Mouse (Mus musculus) spleen, postnatal 36 days (tissue): ENCODE measurements around the gene Tmem168.

ENCODE experiments used
- DNase-seq, 2 experiments: peaks; one replicate each; pipeline ENCODE4 v3.0.0; 2022; ENCODE audit warnings: low spot score in 2 of 2, mixed read lengths in 1 of 2

The Tmem168 gene

GRCm38 (mm10) chr6:13607621-13608493 lies at the start of gene Tmem168:
Gene Tmem168, minus strand, starts transcription at chr6:13608100.
- DNase-seq = peak; percentile 86 to 88

DNA sequence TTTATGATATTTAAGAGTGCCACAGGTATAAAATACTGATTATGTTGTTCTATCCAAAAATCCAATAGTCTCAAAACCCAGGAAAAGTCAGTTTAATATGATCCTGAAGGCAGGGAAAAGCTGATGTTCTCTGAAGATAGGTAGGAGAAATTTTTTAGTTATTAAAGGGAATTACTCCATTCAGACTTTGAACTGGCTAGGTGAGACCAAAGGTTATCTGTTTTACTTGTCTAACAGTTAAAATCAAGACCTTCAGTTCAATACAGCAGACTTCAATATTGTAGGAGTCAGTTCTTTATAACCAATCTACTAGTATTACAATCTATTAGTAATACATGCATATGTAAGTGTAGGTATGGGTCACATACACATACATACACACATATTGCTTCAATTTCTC lies 46.2 kb upstream of the Tmem168 start:
- DNase-seq = no peak

GRCm38 (mm10) chr6:13652284-13652683 lies 44.4 kb upstream of the Tmem168 start:
- DNase-seq = no peak

- no peak for DNase-seq
These were observed 43.0 kb upstream of the Tmem168 start for GRCm38 (mm10) chr6:13650854-13651253.

- no peak for DNase-seq
These were observed 40.4 kb upstream of the Tmem168 start for GRCm38 (mm10) chr6:13648305-13648704.

DNA sequence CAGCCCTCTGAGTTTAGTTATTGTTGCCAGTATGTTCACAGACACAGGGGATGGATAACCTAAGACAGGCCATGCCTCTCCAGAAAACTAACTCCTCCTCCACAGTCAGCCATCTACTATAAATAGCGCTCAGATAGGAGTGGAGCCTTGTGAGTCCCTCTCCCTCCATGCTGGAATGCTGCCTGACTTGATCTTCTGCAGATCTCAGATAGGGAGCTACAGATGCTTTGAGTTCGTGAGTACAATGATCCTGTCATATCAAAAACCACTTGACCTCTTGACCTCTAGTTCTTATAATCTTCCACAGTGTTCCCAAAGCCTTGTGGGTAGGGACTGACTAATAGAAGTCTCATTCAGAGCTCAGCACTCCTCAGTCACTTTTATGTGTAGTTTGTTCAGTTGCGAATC lies 28.7 kb upstream of the Tmem168 start:
- DNase-seq = no peak

GRCm38 (mm10) chr6:13632571-13632970 lies 24.7 kb upstream of the Tmem168 start:
- DNase-seq = no peak

DNA sequence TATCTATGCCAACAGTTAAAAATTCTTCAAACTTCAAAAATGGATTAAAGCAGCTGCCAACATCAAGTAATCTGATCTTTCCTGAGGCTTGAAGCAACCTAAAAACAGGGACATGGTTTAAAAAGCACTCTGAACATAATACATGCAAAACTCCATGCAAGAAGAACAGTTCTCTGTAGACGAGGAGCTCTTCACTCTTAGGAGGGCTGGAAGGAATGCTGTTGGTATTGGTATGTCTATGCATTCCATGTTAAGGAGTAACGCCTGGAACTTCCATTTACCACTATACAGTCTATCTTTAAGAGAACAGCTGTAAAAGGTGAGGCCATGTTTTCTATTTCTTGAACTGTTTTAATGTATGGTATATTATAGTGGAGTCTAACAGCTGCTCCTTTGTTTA lies 22.7 kb upstream of the Tmem168 start:
- no peak for DNase-seq

GRCm38 (mm10) chr6:13619618-13620017 lies 11.7 kb upstream of the Tmem168 start:
- DNase-seq = no peak

- no peak for DNase-seq
These were observed 9.2 kb upstream of the Tmem168 start for GRCm38 (mm10) chr6:13617110-13617509.

- DNase-seq = no peak
These were observed 6.7 kb upstream of the Tmem168 start for GRCm38 (mm10) chr6:13614568-13614967.

- DNase-seq = no peak
These were observed 5.8 kb upstream of the Tmem168 start for GRCm38 (mm10) chr6:13613671-13614070.

DNA sequence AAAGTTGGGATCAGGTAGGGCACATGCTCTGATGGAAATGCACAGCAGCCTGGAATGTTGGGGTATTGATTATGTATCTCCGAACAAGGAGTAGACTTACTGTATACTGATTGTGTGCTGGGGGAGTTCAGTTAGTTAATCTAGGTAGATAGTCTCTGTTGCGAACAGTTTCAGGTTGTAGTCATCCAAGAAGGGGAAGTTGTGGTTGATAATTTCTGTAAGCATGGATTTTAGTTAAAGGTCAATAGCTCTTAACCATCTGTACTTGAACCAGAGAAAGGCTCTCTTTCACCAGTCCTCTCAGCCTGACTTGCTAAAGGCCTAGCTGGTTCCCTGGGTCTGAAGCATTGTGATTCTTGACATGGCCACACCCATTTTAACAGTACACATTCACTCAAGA lies 3.0 kb upstream of the Tmem168 start:
- DNase-seq = no peak

- DNase-seq = peak; percentile 66 to 72
These were observed 1.6 kb upstream of the Tmem168 start for GRCm38 (mm10) chr6:13609353-13610140.

DNA sequence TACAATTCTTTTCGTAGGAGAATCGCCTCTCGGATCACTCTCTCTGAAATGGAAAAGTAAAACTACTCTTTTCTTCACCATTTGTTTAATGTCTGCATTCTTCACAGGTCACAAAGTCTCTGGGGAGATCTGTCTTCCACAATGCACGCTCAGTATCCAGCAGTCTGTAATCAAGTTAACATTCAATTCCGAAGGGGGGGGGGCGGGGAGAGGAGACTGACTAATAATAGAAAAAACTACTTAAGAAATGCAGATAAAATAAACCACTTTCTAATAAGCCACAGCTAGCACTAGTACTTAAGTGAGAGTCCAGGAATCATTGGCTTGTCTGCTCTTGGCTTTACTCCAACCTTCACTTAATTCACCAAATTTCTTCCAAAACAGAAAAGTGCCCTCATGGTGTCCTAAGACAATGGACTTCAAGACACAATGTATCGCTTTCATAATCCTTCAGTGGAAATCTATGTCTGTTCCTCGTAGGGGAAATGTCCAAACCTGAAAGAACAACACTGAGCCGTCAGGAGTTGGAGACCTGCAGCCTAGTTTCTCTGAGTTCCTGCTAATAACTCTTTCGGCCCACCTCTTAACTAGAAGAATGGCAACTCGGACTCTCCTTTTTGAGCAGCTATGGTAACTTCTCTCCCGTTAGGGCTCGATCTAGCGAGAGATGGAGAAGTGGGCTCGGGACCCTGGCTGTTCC lies 829 bp downstream of the Tmem168 start:
- no peak for DNase-seq

- DNase-seq = no peak
These were observed 1.5 kb downstream of the Tmem168 start for GRCm38 (mm10) chr6:13606394-13606793.

GRCm38 (mm10) chr6:13603134-13603533 lies 4.8 kb downstream of the Tmem168 start:
- DNase-seq = no peak

- peak; percentile 77 to 78 for DNase-seq
These were observed 6.3 kb downstream of the Tmem168 start for GRCm38 (mm10) chr6:13601587-13601986.

GRCm38 (mm10) chr6:13598239-13598923 lies 9.5 kb downstream of the Tmem168 start:
- DNase-seq = no peak

GRCm38 (mm10) chr6:13592729-13593345 lies 15.1 kb downstream of the Tmem168 start:
- no peak for DNase-seq

DNA sequence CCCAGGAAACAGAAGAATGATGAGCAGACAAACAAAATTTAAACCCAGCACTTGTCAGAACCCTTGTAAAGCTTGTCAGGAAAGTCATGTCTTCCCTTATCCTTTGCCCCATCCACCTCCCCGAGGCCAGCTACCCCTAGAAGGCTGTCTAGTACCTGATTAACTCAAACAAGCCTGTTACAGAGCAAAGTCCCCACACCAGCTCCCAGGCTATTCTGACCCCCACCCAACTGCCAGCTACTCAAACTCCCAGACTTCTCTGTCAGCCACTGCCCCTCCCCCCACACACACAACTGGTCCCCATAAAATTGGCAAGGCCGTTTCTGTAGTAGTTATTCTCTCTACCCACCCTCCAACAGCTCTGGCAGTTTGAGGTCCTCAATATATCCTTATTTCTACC lies 21.3 kb downstream of the Tmem168 start:
- DNase-seq = no peak
